Mouse (Mus musculus) granulocyte monocyte progenitor cell, adult 5-6 weeks (primary cell): ENCODE measurements at regions not wholly inside any gene's neighbourhood (a gene's known extent, or its start where the extent isn't known, plus 50 kb on each side); places are given as distances from the start of the nearest gene placed in this dataset.

Source experiments
- ATAC-seq: replicated peaks from 2 replicates; pipeline ENCODE4 v1.8.0; 2016; ENCODE audit warnings: mild to moderate bottlenecking, moderate TSS enrichment, inconsistent platforms; ENCODE audit not compliant: poor library complexity, severe bottlenecking

GRCm38 (mm10) chr6:11647651-11648050, 259.6 kb downstream of the Ndufa4 start:
- no peak for ATAC-seq

GRCm38 (mm10) chr6:11613331-11613730, 294.0 kb downstream of the Ndufa4 start:
- no peak for ATAC-seq

GRCm38 (mm10) chr6:11608214-11608613, 299.1 kb downstream of the Ndufa4 start:
- ATAC-seq: no peak

- ATAC-seq: no peak
Observed at GRCm38 (mm10) chr6:11607696-11608095, 299.6 kb downstream of the Ndufa4 start.

- no peak for ATAC-seq
Observed at GRCm38 (mm10) chr6:11606055-11606454, 301.2 kb downstream of the Ndufa4 start.

GRCm38 (mm10) chr6:11605526-11605925, 301.8 kb downstream of the Ndufa4 start:
- no peak for ATAC-seq

- ATAC-seq: no peak
Observed at GRCm38 (mm10) chr6:11594936-11595335, 312.4 kb downstream of the Ndufa4 start.

GRCm38 (mm10) chr6:11593583-11594271, 313.6 kb downstream of the Ndufa4 start:
- ATAC-seq: peak; percentile 95

- no peak for ATAC-seq
Observed at GRCm38 (mm10) chr6:11576091-11576490, 331.2 kb downstream of the Ndufa4 start.

GRCm38 (mm10) chr6:11565246-11565645, 342.1 kb downstream of the Ndufa4 start:
- ATAC-seq: no peak; the same call in 1 of the 2 replicates

- no peak for ATAC-seq
Observed at GRCm38 (mm10) chr6:11550473-11550872, 356.8 kb downstream of the Ndufa4 start.

GRCm38 (mm10) chr6:11547318-11547717, 360.0 kb downstream of the Ndufa4 start:
- peak; percentile 9; the same call in 1 of the 2 replicates for ATAC-seq

GRCm38 (mm10) chr6:11534930-11535880, 372.1 kb downstream of the Ndufa4 start:
- no peak for ATAC-seq

- no peak for ATAC-seq
Observed at GRCm38 (mm10) chr6:11503136-11503535, 404.2 kb downstream of the Ndufa4 start.

- no peak for ATAC-seq
Observed at GRCm38 (mm10) chr6:11494427-11494826, 412.9 kb downstream of the Ndufa4 start.

GRCm38 (mm10) chr6:11476950-11477349, 430.3 kb downstream of the Ndufa4 start:
- no peak for ATAC-seq
